Mouse (Mus musculus) kidney, embryonic 14.5 days (tissue): Measurements from ENCODE around the gene Man1b1. TPM values are rescaled to one million over a fixed set of nuclear protein-coding genes. Genes with fewer than 3 reads are reported as not detected.
A peak's percentile ranks its signal among the peaks of the same experiment; 100 is the strongest.

Source experiments
- ATAC-seq: fragments of 200-750 bp; cut with Nextera tagmentation; 2 replicates; pipeline ENCODE4 v1.8.0; 2017; ENCODE audit warnings: moderate number of reproducible peaks, mild to moderate bottlenecking, moderate TSS enrichment, moderate library complexity; ENCODE audit not compliant: low FRiP score, low TSS enrichment
- H3K27ac ChIP-seq: fragments of 300-500 bp; sonication (generic); 2 replicates; pipeline ENCODE4 v1.5.1; 2014; ENCODE audit warnings: low read depth, mild to moderate bottlenecking, low read length, moderate library complexity, mixed read lengths
- H3K27me3 ChIP-seq: fragments of 300-500 bp; sonication (generic); 2 replicates; pipeline ENCODE4 v1.6.1; 2014; ENCODE audit warnings: mild to moderate bottlenecking, low read length; ENCODE audit not compliant: control insufficient read depth, insufficient read depth
- H3K36me3 ChIP-seq: fragments of 300-500 bp; sonication (generic); 2 replicates; pipeline ENCODE4 v1.6.1; 2014; ENCODE audit warnings: low read length, mixed read lengths; ENCODE audit not compliant: control insufficient read depth, insufficient read depth
- H3K4me1 ChIP-seq: fragments of 300-500 bp; sonication (generic); 2 replicates; pipeline ENCODE4 v1.6.1; 2014; ENCODE audit warnings: low read length, mixed read lengths; ENCODE audit not compliant: control insufficient read depth, insufficient read depth
- H3K4me2 ChIP-seq: fragments of 300-500 bp; sonication (generic); replicated peaks from 2 replicates; pipeline ENCODE4 v1.6.1; 2014; ENCODE audit warnings: low read depth, mild to moderate bottlenecking, low read length
- H3K4me3 ChIP-seq: fragments of 300-500 bp; sonication (generic); 2 replicates; pipeline ENCODE4 v1.5.1; 2014; ENCODE audit warnings: mild to moderate bottlenecking, low read length
- H3K9ac ChIP-seq: fragments of 300-500 bp; sonication (generic); 2 replicates; pipeline ENCODE4 v1.6.1; 2014; ENCODE audit warnings: low read depth, mild to moderate bottlenecking, low read length, moderate library complexity
- H3K9me3 ChIP-seq: fragments of 300-500 bp; sonication (generic); 2 replicates; pipeline ENCODE4 v1.6.1; 2016; ENCODE audit warnings: low read length; ENCODE audit not compliant: control insufficient read depth
- WGBS: fragments of 180-500 bp; shearing (Covaris S2); extraction: QIAGEN DNeasy Blood & Tissue Kit; methylation state at CpG from one replicate; pipeline ENCODE4 v1.1.7; 2014; 5-methylcytosine and 5-hydroxymethylcytosine counted together
- polyA plus RNA-seq: library from polyadenylated mRNA; unstranded; fragments of >200 nt; fragmentation: Nextera tagmentation; extraction: Ambion mirVana; gene quantifications from 2 replicates; pipeline ENCODE4 v1.2.1, GENCODE M21; 2014

Man1b1 gene
- polyA plus RNA-seq, 1 experiment from 2014 or later: 89.9 TPM

DNA sequence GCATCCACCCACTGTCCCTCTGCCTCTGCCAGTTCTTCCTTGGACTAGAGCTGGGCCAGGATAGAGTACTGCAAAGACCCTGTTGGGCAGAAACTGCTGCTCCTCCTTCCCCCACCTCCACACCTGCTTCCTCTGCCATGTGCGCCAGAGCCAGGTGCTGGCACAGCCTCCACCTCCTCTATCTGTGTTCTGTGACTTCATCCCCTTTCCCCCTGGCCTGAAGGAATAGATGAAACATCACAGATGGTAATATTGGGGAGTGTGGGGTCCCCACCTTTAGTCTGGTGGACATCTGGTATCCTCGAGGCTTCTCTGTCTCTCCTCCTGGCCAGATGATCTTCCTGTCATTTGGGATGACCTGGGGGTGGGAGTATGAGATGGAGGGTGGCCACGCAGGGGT, 28.7 kb upstream of the Man1b1 start:
- H3K4me3 ChIP-seq: no peak overlapping the region
- H3K27ac ChIP-seq: no peak overlapping the region
- ATAC-seq: no peak
- H3K36me3 ChIP-seq: no peaks in the 10 kb centered on the region
- H3K9ac ChIP-seq: no peak overlapping the region
- no peaks in the 10 kb centered on the region for H3K9me3 ChIP-seq
- 61% methylated on average over 3 of the region's 3 CpGs for WGBS
- H3K4me1 ChIP-seq: 0 out of 2 replicates have a peak, but pooled peaks cover 6% of the 10 kb centered on the region
- no peak overlapping the region for H3K4me2 ChIP-seq
- peaks cover 25% of the 10 kb centered on the region for H3K27me3 ChIP-seq

DNA sequence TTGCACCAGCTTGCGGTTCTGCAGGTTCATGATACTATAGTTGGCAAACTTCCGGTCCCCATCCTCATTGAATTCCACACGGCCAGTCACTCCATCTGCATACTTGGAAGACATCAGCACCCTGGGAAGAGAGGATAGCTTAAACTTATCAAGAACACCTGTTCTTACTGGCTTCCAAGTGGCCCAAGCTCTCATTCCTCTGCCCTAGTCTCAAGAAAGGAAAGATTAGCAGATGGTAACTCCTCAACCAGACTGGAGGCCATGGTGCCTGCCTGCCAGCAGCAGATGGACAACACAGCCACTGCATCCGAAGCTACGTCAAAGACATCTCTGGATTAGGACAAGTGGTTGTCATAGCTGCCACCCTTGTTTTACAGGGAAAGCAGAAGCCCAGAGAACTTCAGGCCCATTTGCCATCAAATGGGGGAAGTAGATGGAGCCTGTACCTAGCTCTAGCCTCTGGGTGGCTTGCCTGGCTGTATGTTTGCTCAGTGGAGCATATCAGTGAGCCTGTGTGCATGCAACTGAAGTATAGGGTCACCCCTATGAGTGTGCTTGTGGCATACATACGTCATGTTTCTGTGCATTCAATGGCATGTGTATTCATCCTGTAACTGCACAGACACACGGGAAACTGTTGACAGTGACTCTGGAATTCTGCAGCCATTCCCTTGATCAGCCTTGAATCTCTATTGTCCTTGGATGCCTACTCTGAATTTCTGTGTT, 28.0 kb upstream of the Man1b1 start:
- no peaks in the 10 kb centered on the region for H3K36me3 ChIP-seq
- H3K9me3 ChIP-seq: no peaks in the 10 kb centered on the region
- peaks cover 32% of the 10 kb centered on the region for H3K27me3 ChIP-seq
- H3K4me1 ChIP-seq: 0 out of 2 replicates have a peak, but pooled peaks cover 6% of the 10 kb centered on the region
- H3K4me2 ChIP-seq: peak overlapping the region; percentile 75
- H3K9ac ChIP-seq: no peak overlapping the region
- no peak overlapping the region for H3K4me3 ChIP-seq
- H3K27ac ChIP-seq: no peak overlapping the region
- no peak; the same call in 1 of the 2 replicates for ATAC-seq
- WGBS: 71% methylated on average over 7 of the region's 7 CpGs

DNA sequence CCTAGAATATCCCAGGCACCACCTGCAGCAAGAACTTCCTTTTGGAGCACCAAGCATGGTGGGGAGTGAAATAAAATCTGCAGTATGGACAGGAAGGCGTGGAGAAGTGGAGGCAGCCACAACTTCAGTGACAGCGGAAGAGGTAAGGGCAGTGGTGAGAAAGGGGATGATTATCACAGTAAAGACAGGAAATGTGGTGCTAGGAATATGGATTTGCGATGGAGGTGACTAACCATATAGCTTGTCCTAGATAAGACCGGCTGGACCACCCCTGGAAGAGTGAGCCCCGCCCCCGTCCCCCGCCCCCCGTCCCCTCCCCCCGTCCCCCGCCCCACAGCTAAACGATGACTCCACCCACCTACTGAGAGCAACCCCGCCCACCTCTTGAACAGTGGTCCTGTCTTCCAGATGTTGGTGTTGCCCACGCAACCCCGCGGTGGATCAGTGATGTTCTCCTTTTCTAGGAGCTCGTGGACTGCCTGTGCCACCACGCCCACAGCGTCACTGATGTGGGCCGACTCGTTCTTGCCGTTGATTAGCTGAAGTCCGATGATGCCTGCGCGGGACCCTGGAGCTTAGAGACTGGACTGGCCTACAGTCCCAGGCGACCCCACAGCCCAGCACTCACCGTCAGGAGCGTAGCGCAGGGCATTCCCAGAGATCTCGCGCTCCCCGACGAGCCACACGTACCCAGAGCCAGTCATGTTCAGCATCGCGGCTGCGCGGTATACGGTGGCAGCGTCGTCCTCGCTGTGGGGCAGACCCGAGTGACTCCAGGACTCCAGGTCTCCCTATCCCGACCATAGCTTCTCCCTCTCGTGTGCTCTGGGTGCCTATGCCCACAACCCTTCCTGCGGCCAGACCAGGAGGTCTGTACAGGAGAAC, 27.2 kb upstream of the Man1b1 start:
- peak; percentile 78 for ATAC-seq
- Histone ChIP-seq H3K4me2 (peak overlapping the region; percentile 75), H3K9ac (peak overlapping the region; percentile 42; the same call in 1 of the 2 replicates), H3K4me3 (peak overlapping the region; percentile 41), H3K9me3 (no peaks in the 10 kb centered on the region), H3K4me1 (0 out of 2 replicates have a peak, but pooled peaks cover 6% of the 10 kb centered on the region), H3K27me3 (peaks cover 36% of the 10 kb centered on the region), H3K27ac (no peak overlapping the region), H3K36me3 (no peaks in the 10 kb centered on the region)
- WGBS: 3% methylated on average over 45 of the region's 45 CpGs

DNA sequence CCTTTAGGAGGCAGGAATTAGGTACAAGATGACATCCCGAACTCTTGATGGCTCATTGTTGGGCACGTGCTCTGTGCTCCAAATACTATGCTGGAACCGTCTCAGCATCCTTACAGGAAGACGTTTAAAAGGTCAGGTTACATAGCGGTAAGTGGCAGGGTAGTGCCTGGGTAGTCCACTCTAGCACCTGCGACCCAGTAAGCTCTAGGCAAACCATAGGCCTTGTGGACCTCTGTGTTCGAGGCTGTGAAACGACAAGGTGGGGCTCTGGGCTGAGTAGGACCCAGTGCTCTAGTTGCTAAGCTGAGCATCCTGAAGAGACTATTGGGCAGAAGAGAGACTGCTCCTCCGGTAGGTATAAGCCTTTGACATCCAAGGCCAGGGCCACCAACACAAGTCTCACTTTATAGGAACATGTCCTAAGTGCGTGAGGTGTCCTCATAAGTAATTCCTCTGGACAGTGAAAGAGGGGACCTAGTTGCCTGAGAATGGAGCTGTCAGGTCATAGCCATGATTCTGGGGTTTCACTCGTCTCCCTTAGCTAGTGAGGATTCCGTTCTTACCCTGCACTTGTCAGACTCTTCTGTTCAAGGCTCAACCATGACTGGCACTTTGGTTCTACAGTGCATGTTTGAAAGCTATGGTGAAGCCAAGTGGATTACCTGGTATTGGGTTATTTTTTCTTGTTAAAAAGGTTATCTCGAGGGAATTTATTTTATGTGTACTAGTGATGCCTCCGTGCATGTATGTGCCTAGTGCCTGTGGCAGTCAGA, 26.4 kb upstream of the Man1b1 start:
- Histone ChIP-seq H3K9ac (peak overlapping the region; percentile 42; the same call in 1 of the 2 replicates), H3K36me3 (no peaks in the 10 kb centered on the region), H3K27me3 (peaks cover 42% of the 10 kb centered on the region), H3K4me1 (0 out of 2 replicates have a peak, but pooled peaks cover 6% of the 10 kb centered on the region), H3K27ac (no peak overlapping the region), H3K4me3 (peak overlapping the region; percentile 41), H3K4me2 (peak overlapping the region; percentile 75), H3K9me3 (no peaks in the 10 kb centered on the region)
- WGBS: 50% methylated on average over 14 of the region's 14 CpGs
- ATAC-seq: 0 out of 2 replicates have a peak, but pooled peaks have one; percentile 54

DNA sequence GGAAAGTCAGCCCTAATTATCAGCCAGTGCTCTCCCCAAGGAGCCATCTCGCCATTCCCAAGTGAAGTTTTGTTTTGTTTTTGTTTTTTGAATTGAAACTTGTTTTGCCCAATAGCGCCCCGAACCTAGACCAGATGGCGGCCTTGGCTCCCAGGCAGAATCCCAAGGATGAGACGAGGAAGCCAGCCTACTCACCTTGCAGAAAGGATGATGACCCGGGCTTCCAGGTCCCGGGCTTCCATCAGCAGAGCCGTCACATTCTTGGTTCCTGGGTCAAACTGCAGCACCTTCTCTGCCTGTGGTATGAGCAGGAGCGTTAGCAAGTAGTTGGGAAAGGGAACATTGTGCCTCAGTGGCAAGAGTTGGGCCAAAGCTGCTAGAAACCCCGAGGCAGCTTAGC, 22.0 kb upstream of the Man1b1 start:
- Histone ChIP-seq H3K4me3 (no peak overlapping the region), H3K4me1 (0 out of 2 replicates have a peak, but pooled peaks cover 2% of the 10 kb centered on the region), H3K9ac (no peak overlapping the region), H3K27ac (no peak overlapping the region), H3K27me3 (peaks cover 73% of the 10 kb centered on the region), H3K36me3 (no peaks in the 10 kb centered on the region), H3K9me3 (no peaks in the 10 kb centered on the region), H3K4me2 (no peak overlapping the region)
- 57% methylated on average over 10 of the region's 10 CpGs for WGBS
- no peak for ATAC-seq

DNA sequence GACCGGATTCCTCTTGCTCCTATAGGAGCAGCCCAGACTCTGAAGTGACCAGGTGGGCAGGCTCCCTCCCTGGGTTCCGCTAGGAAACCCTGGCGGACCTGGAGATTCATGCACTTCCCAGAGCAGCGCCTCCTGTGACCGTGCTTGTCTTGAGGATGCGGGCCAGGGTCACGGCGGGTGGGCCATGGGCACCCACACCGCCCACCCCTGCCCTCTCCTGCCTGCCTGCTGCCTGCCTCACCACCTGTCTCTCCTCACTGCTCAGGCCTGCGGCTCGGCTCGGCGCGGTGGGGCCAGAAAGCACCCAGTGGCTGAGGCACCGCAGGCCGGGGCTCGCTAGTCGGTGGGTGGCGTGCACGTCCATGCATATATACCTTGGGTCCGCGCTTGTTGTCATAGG, 21.2 kb upstream of the Man1b1 start:
- Histone ChIP-seq H3K4me3 (no peak overlapping the region), H3K27me3 (peaks cover 65% of the 10 kb centered on the region), H3K9me3 (no peaks in the 10 kb centered on the region), H3K9ac (no peak overlapping the region), H3K4me2 (no peak overlapping the region), H3K27ac (no peak overlapping the region), H3K4me1 (no peaks in the 10 kb centered on the region), H3K36me3 (no peaks in the 10 kb centered on the region)
- 2% methylated on average over 22 of the region's 22 CpGs for WGBS
- no peak for ATAC-seq

DNA sequence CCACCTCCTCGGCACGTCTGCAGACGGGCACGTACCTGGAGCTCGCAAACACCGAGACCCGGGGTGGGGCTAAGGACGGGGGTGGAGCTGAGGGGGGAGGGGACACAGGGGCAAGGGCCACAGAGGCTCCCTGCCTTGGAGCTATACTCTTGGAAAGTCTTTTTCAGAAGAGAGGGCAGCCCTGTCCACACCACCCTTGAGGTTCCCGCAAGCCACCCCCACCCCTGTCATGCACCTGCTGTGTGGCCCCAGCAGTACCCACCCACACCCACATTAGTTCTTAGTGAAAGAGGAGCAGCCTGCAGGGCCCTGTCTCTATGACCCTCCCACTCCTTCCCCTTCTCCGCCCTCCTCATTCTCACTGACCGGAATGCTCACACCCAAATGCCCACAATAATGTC, 20.6 kb upstream of the Man1b1 start:
- H3K4me3 ChIP-seq: no peak overlapping the region
- peaks cover 63% of the 10 kb centered on the region for H3K27me3 ChIP-seq
- no peaks in the 10 kb centered on the region for H3K4me1 ChIP-seq
- 3% methylated on average over 11 of the region's 11 CpGs for WGBS
- H3K9me3 ChIP-seq: no peaks in the 10 kb centered on the region
- no peak overlapping the region for H3K27ac ChIP-seq
- no peak overlapping the region for H3K9ac ChIP-seq
- no peaks in the 10 kb centered on the region for H3K36me3 ChIP-seq
- H3K4me2 ChIP-seq: no peak overlapping the region
- ATAC-seq: no peak

DNA sequence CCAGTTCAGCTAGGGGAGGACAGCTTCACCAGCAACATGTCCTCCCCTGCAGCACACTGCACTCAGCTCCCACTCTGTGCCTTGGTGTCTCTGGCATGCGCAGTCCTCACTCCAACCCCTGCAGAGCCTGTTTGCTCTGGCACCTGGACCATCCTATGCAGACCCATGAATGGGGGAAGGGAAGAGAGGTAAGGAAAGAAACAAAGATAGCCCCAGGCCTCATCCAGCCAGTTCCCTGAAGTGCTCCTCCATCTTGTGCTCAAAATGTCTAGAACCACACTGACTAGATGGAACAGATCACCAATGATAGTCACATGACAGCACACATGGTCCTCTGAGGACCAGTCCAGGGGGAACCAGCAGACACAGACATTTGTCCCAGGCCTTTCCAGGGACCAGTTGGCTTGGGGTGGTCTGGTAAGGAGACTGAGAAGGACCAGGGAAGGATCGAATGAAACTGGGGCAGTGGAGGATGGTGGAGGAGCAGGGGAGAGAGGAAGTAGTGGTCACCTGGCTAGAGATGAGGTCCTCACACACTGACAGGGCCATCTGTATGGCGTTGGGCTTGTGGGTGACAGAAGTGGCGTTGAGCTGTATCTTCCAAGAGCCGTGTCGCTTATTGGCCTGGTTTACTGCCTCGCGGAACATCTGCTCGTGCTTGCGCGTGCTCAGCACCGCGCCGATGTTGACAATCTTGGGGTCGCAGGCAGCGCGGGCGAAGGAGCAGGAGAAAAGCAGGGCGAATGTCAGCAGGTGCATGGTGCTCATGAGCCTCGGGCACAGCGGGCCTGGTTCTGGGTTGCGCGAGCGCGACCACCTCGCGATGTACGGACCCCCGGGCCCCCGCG, 13.8 kb upstream of the Man1b1 start:
- H3K9me3 ChIP-seq: no peaks in the 10 kb centered on the region
- peak overlapping the region; percentile 32 for H3K4me3 ChIP-seq
- ATAC-seq: no peak; the same call in 1 of the 2 replicates
- H3K27ac ChIP-seq: no peak overlapping the region
- H3K9ac ChIP-seq: no peak overlapping the region
- H3K4me2 ChIP-seq: peak overlapping the region; percentile 46
- peaks cover 3% of the 10 kb centered on the region; the same call in 1 of the 2 replicates for H3K4me1 ChIP-seq
- 8% methylated on average over 31 of the region's 31 CpGs for WGBS
- H3K36me3 ChIP-seq: no peaks in the 10 kb centered on the region
- peaks cover 47% of the 10 kb centered on the region for H3K27me3 ChIP-seq
